Mouse (Mus musculus): Measurements from ENCODE around the gene Hormad1.

DNA sequence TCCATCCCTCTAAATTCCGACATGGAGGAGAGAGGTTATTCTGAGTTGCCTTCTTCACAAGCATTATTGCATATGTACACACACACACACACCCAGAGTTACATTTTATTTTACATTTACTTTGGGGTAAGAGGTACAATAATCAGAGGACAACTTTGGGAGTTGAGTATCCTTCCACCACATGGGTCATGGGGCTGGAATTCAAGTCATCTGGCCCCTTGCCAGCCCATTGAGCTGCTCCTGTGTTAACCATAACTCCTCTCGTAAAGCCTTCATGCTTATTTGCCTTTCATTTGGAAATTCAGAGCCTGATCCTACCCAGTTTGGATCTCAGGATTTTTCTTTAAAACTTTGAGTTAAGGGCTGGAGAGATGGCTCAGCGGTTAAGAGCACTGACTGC is 46.6 kb downstream of the Hormad1 start:
- no peak for TF ChIP-seq CTCF (IDR thresholded peaks at IDR 0.05; ENCODE audit: low read depth)
- TF ChIP-seq EP300 (optimal IDR thresholded peaks at IDR 0.05) = no peak

Data from stomach, postnatal 0 days (tissue).